In genomic region chr16:4667190-4667808, GRCm38 (mm10) we compare ENCODE assay signal across 8 mouse cellular contexts. TPM values are rescaled to one million over a fixed set of nuclear protein-coding genes. Genes with fewer than 3 reads are reported as not detected.
DNase-seq lines count a peak whose midpoint lies in the region; ATAC-seq lines count a peak whose summit lies in the region.

No protein-coding gene starts in this region.

- no peaks in the 10 kb centered on the region for H3K4me1 ChIP-seq in hindbrain, embryonic 12.5 days
- H3K4me1 ChIP-seq in lung, embryonic 16.5 days (replicated peaks; ENCODE audit: control insufficient read depth, insufficient read depth, low read length), result no peaks in the 10 kb centered on the region

- no peak overlapping the region for H3K27ac ChIP-seq in hindbrain, embryonic 12.5 days
- H3K27ac ChIP-seq in lung, embryonic 16.5 days (ENCODE audit: low read length), result no peak overlapping the region

- no peak overlapping the region for H3K4me2 ChIP-seq in hindbrain, embryonic 12.5 days (replicated peaks)
- H3K4me2 ChIP-seq in lung, embryonic 16.5 days (ENCODE audit: low read depth, low read length), result no peak overlapping the region

- DNase-seq in MN1 (ENCODE audit: low spot score), result peak; percentile 93
- peak; percentile 90 for DNase-seq in cerebellum, adult 8-10 months
- DNase-seq in layer of hippocampus, adult 9-11 months, result peak; percentile 76
- peak; percentile 89 for DNase-seq in ovary, postnatal 14 days (ENCODE audit: low spot score)
- peak; percentile 89 for DNase-seq in thymus, postnatal 0 days (ENCODE audit: low spot score)

- peaks cover 36% of the 10 kb centered on the region for H3K36me3 ChIP-seq in hindbrain, embryonic 12.5 days
- H3K36me3 ChIP-seq in lung, embryonic 16.5 days (ENCODE audit: control insufficient read depth, insufficient read depth, low read length), result 0 out of 2 replicates have a peak, but pooled peaks cover 3% of the 10 kb centered on the region

- no peaks in the 10 kb centered on the region for H3K9me3 ChIP-seq in hindbrain, embryonic 12.5 days (replicated peaks)
- H3K9me3 ChIP-seq in lung, embryonic 16.5 days (ENCODE audit: control insufficient read depth, low read length), result no peaks in the 10 kb centered on the region

- H3K9ac ChIP-seq in hindbrain, embryonic 12.5 days, result no peak overlapping the region
- H3K9ac ChIP-seq in lung, embryonic 16.5 days (ENCODE audit: low read length), result no peak overlapping the region

- WGBS in hindbrain, embryonic 12.5 days, result 23% methylated on average over 3 of the region's 3 CpGs
- WGBS in lung, embryonic 16.5 days, result 20% methylated on average over 3 of the region's 3 CpGs

- H3K27me3 ChIP-seq in hindbrain, embryonic 12.5 days, result no peaks in the 10 kb centered on the region
- H3K27me3 ChIP-seq in lung, embryonic 16.5 days (ENCODE audit: control insufficient read depth, insufficient read depth, low read depth, low read length), result no peaks in the 10 kb centered on the region

- peak; percentile 96 for ATAC-seq in frontal cortex, adult (ENCODE audit: low TSS enrichment)
- peak; percentile 81 for ATAC-seq in hindbrain, embryonic 12.5 days (ENCODE audit: low FRiP score)
- ATAC-seq in lung, embryonic 16.5 days (ENCODE audit: low read depth), result peak; percentile 87

- H3K4me3 ChIP-seq in hindbrain, embryonic 12.5 days, result no peak overlapping the region
- no peak overlapping the region for H3K4me3 ChIP-seq in lung, embryonic 16.5 days (ENCODE audit: low read length)

RNA-seq across cellular contexts. Expression of gene Coro7, which starts 12.3 kb away (rescaled TPM):
- 22.8 and 24.3 TPM in 2 replicates for polyA plus RNA-seq in hindbrain, embryonic 12.5 days (2016; fragmentation: Nextera tagmentation; extraction: Ambion mirVana)
- 15.9 and 18.3 TPM in 2 replicates for polyA plus RNA-seq in lung, embryonic 16.5 days (2015; fragmentation: Nextera tagmentation; extraction: Ambion mirVana)
- 51.9 and 55.0 TPM in 2 replicates for polyA plus RNA-seq in thymus, postnatal 0 days (2015; fragmentation: Nextera tagmentation; extraction: Ambion mirVana)

RNA-seq across cellular contexts. Expression of gene Dnaja3, which starts 27.5 kb away (rescaled TPM):
- 56.2 and 56.9 TPM in 2 replicates for polyA plus RNA-seq in hindbrain, embryonic 12.5 days (2016; fragmentation: Nextera tagmentation; extraction: Ambion mirVana)
- 61.3 and 61.9 TPM in 2 replicates for polyA plus RNA-seq in lung, embryonic 16.5 days (2015; fragmentation: Nextera tagmentation; extraction: Ambion mirVana)
- 47.3 and 48.7 TPM in 2 replicates for polyA plus RNA-seq in thymus, postnatal 0 days (2015; fragmentation: Nextera tagmentation; extraction: Ambion mirVana)

RNA-seq across cellular contexts. Expression of gene Vasn, which starts 27.6 kb away (rescaled TPM):
- 16.3 and 18.0 TPM in 2 replicates for polyA plus RNA-seq in hindbrain, embryonic 12.5 days (2016; fragmentation: Nextera tagmentation; extraction: Ambion mirVana)
- polyA plus RNA-seq in lung, embryonic 16.5 days (2015; fragmentation: Nextera tagmentation; extraction: Ambion mirVana), result 28.5 and 30.4 TPM in 2 replicates
- 2.0 and 2.4 TPM in 2 replicates for polyA plus RNA-seq in thymus, postnatal 0 days (2015; fragmentation: Nextera tagmentation; extraction: Ambion mirVana)

RNA-seq across cellular contexts. Expression of gene Pam16, which starts 42.5 kb away (rescaled TPM):
- 112 and 119 TPM in 2 replicates for polyA plus RNA-seq in hindbrain, embryonic 12.5 days (2016; fragmentation: Nextera tagmentation; extraction: Ambion mirVana)
- polyA plus RNA-seq in lung, embryonic 16.5 days (2015; fragmentation: Nextera tagmentation; extraction: Ambion mirVana), result 89.9 and 96.2 TPM in 2 replicates
- polyA plus RNA-seq in thymus, postnatal 0 days (2015; fragmentation: Nextera tagmentation; extraction: Ambion mirVana), result 147 and 155 TPM in 2 replicates

RNA-seq across cellular contexts. Expression of gene Nmral1, which starts 51.9 kb away (rescaled TPM):
- polyA plus RNA-seq in hindbrain, embryonic 12.5 days (2016; fragmentation: Nextera tagmentation; extraction: Ambion mirVana), result 89.8 and 102 TPM in 2 replicates
- 60.6 and 62.5 TPM in 2 replicates for polyA plus RNA-seq in lung, embryonic 16.5 days (2015; fragmentation: Nextera tagmentation; extraction: Ambion mirVana)
- 40.4 and 43.0 TPM in 2 replicates for polyA plus RNA-seq in thymus, postnatal 0 days (2015; fragmentation: Nextera tagmentation; extraction: Ambion mirVana)
